Mouse (Mus musculus) lung, embryonic 15.5 days (tissue): Measurements from ENCODE around the gene Cox10. TPM values are rescaled to one million over a fixed set of nuclear protein-coding genes. Genes with fewer than 3 reads are reported as not detected.
A peak's percentile ranks its signal among the peaks of the same experiment; 100 is the strongest.

Source experiments
- ATAC-seq: fragments of 200-750 bp; cut with Nextera tagmentation; 2 replicates; pipeline ENCODE4 v1.8.0; 2017; ENCODE audit warnings: moderate number of reproducible peaks, borderline replicate concordance; ENCODE audit not compliant: low FRiP score, low TSS enrichment; ENCODE audit errors: extremely low read depth
- H3K27ac ChIP-seq: fragments of 300-500 bp; sonication (generic); 2 replicates; pipeline ENCODE4 v1.5.1; 2015; ENCODE audit warnings: moderate library complexity, mild to moderate bottlenecking, inconsistent platforms
- H3K27me3 ChIP-seq: fragments of 300-500 bp; sonication (generic); 2 replicates; pipeline ENCODE4 v1.6.1; 2015; ENCODE audit warnings: inconsistent platforms
- H3K36me3 ChIP-seq: fragments of 300-500 bp; sonication (generic); 2 replicates; pipeline ENCODE4 v1.6.1; 2015; ENCODE audit warnings: inconsistent platforms
- H3K4me1 ChIP-seq: fragments of 300-500 bp; sonication (generic); 2 replicates; pipeline ENCODE4 v1.6.1; 2015; ENCODE audit warnings: inconsistent platforms
- H3K4me2 ChIP-seq: fragments of 300-500 bp; sonication (generic); 2 replicates; pipeline ENCODE4 v1.6.1; 2015; ENCODE audit warnings: inconsistent platforms, mild to moderate bottlenecking, moderate library complexity
- H3K4me3 ChIP-seq: fragments of 300-500 bp; sonication (generic); 2 replicates; pipeline ENCODE4 v1.5.1; 2015; ENCODE audit warnings: mild to moderate bottlenecking, inconsistent platforms
- H3K9ac ChIP-seq: fragments of 300-500 bp; sonication (generic); 2 replicates; pipeline ENCODE4 v1.6.1; 2015; ENCODE audit warnings: inconsistent platforms
- H3K9me3 ChIP-seq: fragments of 300-500 bp; sonication (generic); 2 replicates; pipeline ENCODE4 v1.6.1; 2016; ENCODE audit warnings: inconsistent platforms
- WGBS: fragments of 180-500 bp; shearing (Covaris S2); methylation state at CpG from one replicate; pipeline ENCODE4 v1.1.7; 2015; 5-methylcytosine and 5-hydroxymethylcytosine counted together
- polyA plus RNA-seq: library from polyadenylated mRNA; unstranded; fragments of >200 nt; fragmentation: Nextera tagmentation; extraction: Ambion mirVana; gene quantifications from 2 replicates; pipeline ENCODE4 v1.2.1, GENCODE M21; 2015

The Cox10 gene
- polyA plus RNA-seq, 1 experiment from 2014 or later: 20.5 TPM

DNA sequence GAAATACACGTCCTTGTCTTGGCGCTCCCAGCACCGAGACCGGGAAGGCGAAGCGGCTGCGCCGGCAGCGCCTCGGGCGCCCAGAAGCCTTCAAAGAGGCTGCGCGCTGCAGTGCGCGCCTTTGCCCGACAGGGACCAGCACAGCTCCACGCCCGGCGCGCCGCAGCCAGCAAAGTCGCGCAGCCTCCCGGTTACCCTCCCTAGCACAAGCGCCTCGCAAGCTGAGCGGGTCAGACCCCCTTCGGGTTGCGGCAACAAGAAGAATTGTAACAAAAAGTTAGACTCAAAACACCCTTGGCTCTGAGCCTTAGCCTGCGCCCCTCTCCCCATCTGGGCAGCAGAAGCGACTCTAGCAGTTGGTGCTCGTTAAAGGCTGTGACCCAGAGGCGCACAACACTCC is 158.7 kb downstream of the Cox10 start:
- Histone ChIP-seq H3K4me1 (peaks cover 58% of the 10 kb centered on the region), H3K9me3 (no peaks in the 10 kb centered on the region), H3K27me3 (peaks cover 97% of the 10 kb centered on the region), H3K36me3 (no peaks in the 10 kb centered on the region), H3K9ac (0 out of 2 replicates have a peak overlapping the region, but pooled peaks have one; percentile 25), H3K4me3 (peak overlapping the region; percentile 45), H3K27ac (no peak overlapping the region), H3K4me2 (peak overlapping the region; percentile 95)
- ATAC-seq: peak; percentile 60; the same call in 1 of the 2 replicates
- 1% methylated on average over 33 of the region's 33 CpGs for WGBS

DNA sequence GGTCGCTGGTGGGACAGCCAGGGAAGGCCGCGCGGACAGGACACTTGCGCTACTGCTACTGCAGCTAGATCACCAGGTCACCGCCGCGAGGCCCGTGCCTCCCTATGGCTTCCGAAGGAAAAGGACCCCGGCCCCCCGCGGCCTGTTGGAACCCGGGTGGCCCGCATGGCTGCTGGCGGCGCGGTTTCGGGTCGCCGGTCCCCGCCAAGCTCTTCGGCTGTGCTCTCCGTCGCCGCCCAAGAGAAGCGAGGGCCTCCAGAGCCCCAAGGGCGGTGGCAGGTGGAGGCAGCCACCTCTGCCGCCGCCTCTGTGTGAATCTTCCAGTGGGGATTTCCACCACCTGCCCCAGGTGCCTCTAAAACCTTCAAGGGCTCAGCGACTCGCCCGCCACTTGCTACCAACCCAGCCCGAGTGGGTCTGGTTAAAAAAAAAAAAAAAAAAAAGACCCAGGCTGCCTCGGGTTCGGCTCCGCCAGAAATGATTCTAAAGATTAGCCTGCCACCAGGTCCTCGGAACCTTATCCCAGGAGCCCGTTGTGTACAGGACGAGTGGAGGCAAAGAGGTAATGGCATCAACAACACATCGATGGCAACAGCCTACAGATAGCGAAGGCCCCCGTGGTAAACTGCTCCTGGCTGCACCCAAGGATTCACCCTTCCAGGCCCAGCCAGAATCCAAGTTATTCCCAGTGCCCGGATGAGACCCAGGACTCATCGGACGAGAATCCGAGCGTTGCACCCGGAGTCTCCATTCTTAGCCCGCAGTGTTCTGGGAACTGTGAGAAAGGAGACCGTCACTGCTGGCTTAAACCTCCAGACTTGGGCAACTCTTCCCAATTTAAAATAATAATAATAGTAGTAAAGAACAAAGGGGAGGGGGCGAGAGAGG is 159.8 kb downstream of the Cox10 start:
- Histone ChIP-seq H3K27me3 (peaks cover 95% of the 10 kb centered on the region), H3K9me3 (no peaks in the 10 kb centered on the region), H3K27ac (no peak overlapping the region), H3K4me3 (peak overlapping the region; percentile 45), H3K4me2 (peak overlapping the region; percentile 95), H3K9ac (no peak overlapping the region), H3K36me3 (no peaks in the 10 kb centered on the region), H3K4me1 (peaks cover 51% of the 10 kb centered on the region)
- no peak for ATAC-seq
- 6% methylated on average over 52 of the region's 52 CpGs for WGBS

DNA sequence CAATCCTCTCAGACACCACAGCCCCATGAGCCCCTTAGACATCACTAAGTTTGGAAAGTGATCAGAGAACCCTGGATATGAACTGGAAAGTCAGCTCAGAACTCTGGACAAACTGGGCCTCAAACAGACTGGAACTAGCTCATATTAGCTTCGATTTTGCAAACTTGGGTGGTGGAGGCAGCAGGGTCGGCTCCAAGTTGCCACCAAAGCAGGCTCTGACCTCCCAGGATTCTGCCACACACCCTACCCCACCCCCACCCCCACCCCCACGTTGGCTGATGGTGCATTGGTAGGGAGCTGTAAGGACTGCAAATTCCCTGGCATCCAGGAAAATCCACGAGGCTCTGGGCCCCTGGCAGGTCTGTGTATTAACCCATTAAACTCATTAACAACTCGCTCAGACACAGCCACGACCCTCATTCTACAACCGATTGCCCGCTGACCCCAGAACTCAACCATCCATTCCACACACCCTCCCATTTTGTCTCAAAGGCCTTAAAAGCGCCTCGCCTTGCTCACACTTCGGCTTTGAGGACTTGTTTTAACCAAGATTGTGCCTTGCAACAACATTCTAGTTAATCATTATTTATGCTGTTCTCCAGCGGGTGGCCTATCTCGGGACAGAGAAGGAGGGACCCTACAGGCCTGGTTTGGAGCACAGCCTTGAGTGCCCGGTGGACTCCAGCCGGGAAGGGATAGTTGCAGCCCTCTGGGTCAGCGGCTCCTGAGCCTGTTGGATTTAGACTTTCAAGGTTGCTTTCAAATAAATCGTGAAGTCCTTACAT is 160.8 kb downstream of the Cox10 start:
- H3K4me1 ChIP-seq: peaks cover 53% of the 10 kb centered on the region
- 41% methylated on average over 17 of the region's 17 CpGs for WGBS
- no peaks in the 10 kb centered on the region for H3K9me3 ChIP-seq
- H3K9ac ChIP-seq: no peak overlapping the region
- no peak overlapping the region for H3K27ac ChIP-seq
- no peaks in the 10 kb centered on the region for H3K36me3 ChIP-seq
- no peak for ATAC-seq
- H3K27me3 ChIP-seq: peaks cover 95% of the 10 kb centered on the region
- H3K4me3 ChIP-seq: no peak overlapping the region; the same call in 1 of the 2 replicates
- H3K4me2 ChIP-seq: no peak overlapping the region; the same call in 1 of the 2 replicates

DNA sequence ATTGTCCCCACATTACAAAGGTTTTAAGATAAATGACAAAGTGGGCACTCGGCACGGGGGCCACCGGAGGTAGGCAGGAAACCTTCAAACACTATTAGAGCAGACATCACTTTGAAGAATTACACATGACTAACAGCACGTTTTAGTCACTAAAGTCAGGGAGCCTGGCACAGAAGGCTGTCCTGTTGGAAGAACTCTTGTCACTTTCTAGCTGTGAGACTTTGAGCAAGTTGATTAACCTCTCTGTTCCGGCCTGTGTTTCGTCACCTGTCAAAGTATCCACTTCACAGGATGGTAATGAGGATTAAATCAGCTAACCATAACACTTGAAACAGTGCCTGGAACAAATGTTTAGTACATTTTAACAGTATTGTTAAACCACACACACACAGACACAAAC is 161.7 kb downstream of the Cox10 start:
- Histone ChIP-seq H3K36me3 (no peaks in the 10 kb centered on the region), H3K27ac (no peak overlapping the region), H3K4me1 (peaks cover 46% of the 10 kb centered on the region), H3K9me3 (no peaks in the 10 kb centered on the region), H3K9ac (no peak overlapping the region), H3K4me2 (no peak overlapping the region), H3K4me3 (no peak overlapping the region), H3K27me3 (peaks cover 95% of the 10 kb centered on the region)
- 40% methylated on average over 6 of the region's 6 CpGs for WGBS
- no peak for ATAC-seq

DNA sequence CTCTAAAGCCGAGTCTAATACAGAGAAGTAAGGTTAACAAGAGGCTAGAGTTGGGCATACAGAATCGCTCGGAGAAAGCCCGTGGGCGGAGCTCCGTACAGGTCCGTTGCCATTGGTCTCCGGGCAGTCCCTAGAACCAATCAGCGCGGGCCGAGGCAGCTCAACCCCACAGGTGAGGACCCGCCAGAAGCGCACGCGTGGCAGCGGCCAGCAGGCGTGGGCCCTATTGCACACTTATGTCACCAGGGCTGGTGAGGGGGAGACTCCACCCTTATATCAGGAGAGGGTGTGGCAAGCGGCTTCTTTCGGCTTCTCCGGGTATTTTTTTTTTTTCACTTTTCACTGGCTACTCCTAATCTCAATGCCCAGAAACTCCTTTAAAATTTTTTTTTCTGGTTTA is 164.9 kb downstream of the Cox10 start:
- H3K4me3 ChIP-seq: peak overlapping the region; percentile 36
- no peak overlapping the region for H3K9ac ChIP-seq
- peaks cover 83% of the 10 kb centered on the region for H3K27me3 ChIP-seq
- no peaks in the 10 kb centered on the region for H3K9me3 ChIP-seq
- H3K27ac ChIP-seq: no peak overlapping the region
- no peaks in the 10 kb centered on the region for H3K36me3 ChIP-seq
- peaks cover 19% of the 10 kb centered on the region for H3K4me1 ChIP-seq
- ATAC-seq: peak; percentile 91
- H3K4me2 ChIP-seq: peak overlapping the region; percentile 74
- WGBS: 4% methylated on average over 20 of the region's 20 CpGs

DNA sequence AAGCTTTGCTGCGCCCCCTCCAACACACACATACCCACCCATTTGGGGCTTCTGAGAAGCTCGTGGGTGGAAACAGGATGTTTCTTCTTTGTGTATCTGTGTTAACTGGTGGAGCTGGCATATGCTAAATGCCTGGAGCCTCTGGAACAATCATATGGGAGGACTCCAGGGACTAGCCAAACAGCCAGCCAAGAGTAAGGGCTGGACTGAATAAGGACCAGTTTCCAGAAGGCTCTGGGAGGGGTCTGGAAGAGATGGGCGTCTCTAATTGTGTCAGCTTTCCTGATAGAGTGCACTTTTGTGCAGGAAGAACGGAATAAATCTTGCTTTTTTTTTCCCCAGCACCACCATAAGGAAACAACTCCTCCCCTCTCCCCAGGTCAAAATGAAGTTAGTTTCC is 165.3 kb downstream of the Cox10 start:
- peaks cover 78% of the 10 kb centered on the region for H3K27me3 ChIP-seq
- peak overlapping the region; percentile 36 for H3K4me3 ChIP-seq
- no peak overlapping the region for H3K9ac ChIP-seq
- H3K4me2 ChIP-seq: peak overlapping the region; percentile 74
- H3K36me3 ChIP-seq: no peaks in the 10 kb centered on the region
- H3K9me3 ChIP-seq: no peaks in the 10 kb centered on the region
- no peak for ATAC-seq
- no peak overlapping the region for H3K27ac ChIP-seq
- H3K4me1 ChIP-seq: peaks cover 14% of the 10 kb centered on the region
- 17% methylated on average over 4 of the region's 4 CpGs for WGBS

Other genes with a start within 250 kb of the Cox10 start
- gene Hs3st3b1, start 157.2 kb downstream of the Cox10 start, polyA plus RNA-seq: 0.86 and 1.00 TPM in 2 replicates